Mouse (Mus musculus) intestine, embryonic 15.5 days (tissue): Measurements from ENCODE around the gene Ccdc171. TPM values are rescaled to one million over a fixed set of nuclear protein-coding genes. Genes with fewer than 3 reads are reported as not detected.
"Not testable (repeated sequence)": the region's sequence is repeated elsewhere in the genome, so short reads cannot be mapped to it uniquely, and the experiment has no call there.

Experiments used
- ATAC-seq: fragments of 200-750 bp; cut with Nextera tagmentation; 2 replicates; pipeline ENCODE4 v1.8.0; 2017; ENCODE audit warnings: moderate TSS enrichment, moderate library complexity
- H3K27ac ChIP-seq: fragments of 300-500 bp; sonication (generic); 2 replicates; pipeline ENCODE4 v1.5.1; 2015; ENCODE audit warnings: mild to moderate bottlenecking, inconsistent platforms
- H3K27me3 ChIP-seq: fragments of 300-500 bp; sonication (generic); replicated peaks from 2 replicates; pipeline ENCODE4 v1.6.1; 2015; ENCODE audit warnings: inconsistent platforms
- H3K36me3 ChIP-seq: fragments of 300-500 bp; sonication (generic); 2 replicates; pipeline ENCODE4 v1.6.1; 2015; ENCODE audit warnings: inconsistent platforms
- H3K4me1 ChIP-seq: fragments of 300-500 bp; sonication (generic); replicated peaks from 2 replicates; pipeline ENCODE4 v1.6.1; 2015; ENCODE audit warnings: inconsistent platforms
- H3K4me2 ChIP-seq: fragments of 300-500 bp; sonication (generic); replicated peaks from 2 replicates; pipeline ENCODE4 v1.6.1; 2015; ENCODE audit warnings: mild to moderate bottlenecking, inconsistent platforms
- H3K4me3 ChIP-seq: fragments of 300-500 bp; sonication (generic); replicated peaks from 2 replicates; pipeline ENCODE4 v1.5.1; 2015; ENCODE audit warnings: inconsistent platforms
- H3K9ac ChIP-seq: fragments of 300-500 bp; sonication (generic); 2 replicates; pipeline ENCODE4 v1.6.1; 2015; ENCODE audit warnings: inconsistent platforms
- H3K9me3 ChIP-seq: fragments of 300-500 bp; sonication (generic); 2 replicates; pipeline ENCODE4 v1.6.1; 2016; ENCODE audit warnings: inconsistent platforms
- WGBS: fragments of 180-500 bp; shearing (Covaris S2); methylation state at CpG from one replicate; pipeline ENCODE4 v1.1.7; 2015; 5-methylcytosine and 5-hydroxymethylcytosine counted together
- polyA plus RNA-seq: library from polyadenylated mRNA; unstranded; fragments of >200 nt; fragmentation: Nextera tagmentation; extraction: Ambion mirVana; gene quantifications from 2 replicates; pipeline ENCODE4 v1.2.1, GENCODE M21; 2015

The Ccdc171 gene
- polyA plus RNA-seq, 1 experiment from 2014 or later: 2.4 TPM

DNA sequence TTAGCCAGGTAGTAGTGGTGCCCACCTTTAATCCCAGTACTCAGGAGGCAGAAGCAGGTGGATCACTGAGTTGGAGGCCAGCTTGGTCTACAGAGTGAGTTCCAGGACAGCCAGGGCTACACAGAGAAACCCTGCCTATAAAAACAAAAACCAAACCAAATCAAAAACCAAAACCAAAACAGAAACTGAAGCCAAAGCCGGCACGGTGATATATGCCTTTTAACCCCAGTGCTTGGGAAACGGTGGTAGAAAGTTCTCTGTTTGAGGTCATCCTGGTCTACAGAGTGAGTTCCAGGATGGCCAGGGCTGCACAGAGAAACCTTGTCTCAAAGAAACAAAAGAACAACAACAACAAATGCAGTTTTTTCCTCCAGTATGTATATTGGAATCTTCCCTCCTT, 13.1 kb upstream of the Ccdc171 start:
- H3K27ac ChIP-seq: no peak overlapping the region
- H3K4me1 ChIP-seq: no peaks in the 10 kb centered on the region
- no peaks in the 10 kb centered on the region for H3K9me3 ChIP-seq
- no peak overlapping the region for H3K4me2 ChIP-seq
- no peaks in the 10 kb centered on the region for H3K36me3 ChIP-seq
- no peak overlapping the region for H3K4me3 ChIP-seq
- H3K27me3 ChIP-seq: no peaks in the 10 kb centered on the region
- H3K9ac ChIP-seq: no peak overlapping the region
- no peak for ATAC-seq
- 75% methylated on average over 3 of the region's 3 CpGs for WGBS

DNA sequence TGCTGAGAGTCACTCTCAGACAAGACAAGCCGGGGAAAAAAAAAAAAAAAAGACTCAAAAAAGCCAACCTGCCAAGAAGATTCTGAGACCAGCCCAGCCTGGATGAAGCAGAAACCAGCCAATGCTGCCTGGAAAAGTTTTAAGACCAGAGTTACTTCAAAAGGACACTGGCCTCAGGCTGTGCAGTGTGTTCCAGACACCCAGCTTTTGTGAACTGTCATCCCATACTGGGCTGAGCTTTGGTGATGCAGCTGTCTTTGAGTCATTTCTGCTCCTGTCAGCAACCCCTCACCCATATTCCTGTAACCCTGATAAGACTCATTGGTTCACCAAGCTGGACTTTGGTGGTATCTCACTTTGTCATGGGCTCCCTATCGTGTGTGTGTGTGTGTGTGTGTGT, 12.7 kb upstream of the Ccdc171 start:
- no peak overlapping the region for H3K4me2 ChIP-seq
- H3K27me3 ChIP-seq: no peaks in the 10 kb centered on the region
- no peaks in the 10 kb centered on the region for H3K4me1 ChIP-seq
- no peak overlapping the region for H3K4me3 ChIP-seq
- ATAC-seq: no peak
- WGBS: 59% methylated on average over 2 of the region's 2 CpGs
- H3K27ac ChIP-seq: no peak overlapping the region
- H3K9me3 ChIP-seq: no peaks in the 10 kb centered on the region
- H3K9ac ChIP-seq: no peak overlapping the region
- no peaks in the 10 kb centered on the region for H3K36me3 ChIP-seq

DNA sequence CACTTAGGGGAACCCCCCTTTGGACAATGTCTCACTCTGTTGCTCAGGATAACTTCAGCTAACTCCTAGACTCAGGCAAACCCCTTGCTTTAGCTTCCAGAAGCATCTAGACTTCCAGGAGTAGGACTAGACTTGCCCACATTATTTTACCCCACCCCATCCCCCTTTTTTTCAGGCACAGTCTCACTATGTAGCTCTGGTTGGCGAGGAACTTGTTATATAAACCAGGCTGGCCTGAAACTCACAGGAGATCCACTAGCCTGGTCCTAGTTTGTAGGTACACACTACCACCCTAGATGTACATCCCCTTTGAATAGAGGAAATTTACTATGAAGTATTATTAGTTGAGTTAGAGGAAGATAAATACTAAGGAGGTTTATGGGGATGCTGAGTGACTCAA, 11.2 kb upstream of the Ccdc171 start:
- Histone ChIP-seq H3K4me3 (no peak overlapping the region), H3K27me3 (no peaks in the 10 kb centered on the region), H3K9ac (no peak overlapping the region), H3K27ac (no peak overlapping the region), H3K4me2 (no peak overlapping the region), H3K4me1 (no peaks in the 10 kb centered on the region), H3K9me3 (no peaks in the 10 kb centered on the region), H3K36me3 (no peaks in the 10 kb centered on the region)
- ATAC-seq: no peak
- 95% methylated on average over 1 of the region's 1 CpGs for WGBS

DNA sequence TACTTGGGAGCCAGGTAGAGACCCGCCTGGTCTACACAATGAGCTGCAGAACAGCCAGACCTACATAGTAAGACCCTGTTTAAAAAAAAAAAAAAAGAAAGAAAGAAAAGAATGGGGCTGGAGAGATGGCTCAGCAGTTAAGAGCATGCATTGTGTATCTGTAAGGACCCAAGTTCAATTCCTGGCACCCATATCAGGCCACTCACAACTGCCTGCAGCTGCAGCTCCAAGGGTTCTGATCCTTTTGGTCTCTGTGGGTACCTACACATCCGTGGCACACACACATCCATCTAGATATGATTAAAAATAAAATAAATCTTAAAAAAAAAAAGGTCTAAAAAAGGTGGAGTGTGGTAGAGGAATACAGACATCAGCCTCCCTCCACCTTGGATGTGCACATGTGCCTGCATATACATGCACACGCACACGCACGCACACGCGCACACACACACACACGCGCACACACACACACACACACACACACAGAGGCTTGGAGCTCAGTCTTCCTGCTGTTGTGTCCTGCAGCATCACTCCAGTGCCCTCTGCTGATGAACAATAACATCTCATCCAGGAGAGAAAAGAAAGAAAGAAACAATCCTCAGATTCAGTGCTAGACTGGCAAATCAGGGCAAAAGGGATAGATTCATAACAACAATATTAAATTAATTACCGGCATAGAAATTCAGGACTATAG, 10.2 kb upstream of the Ccdc171 start:
- Histone ChIP-seq H3K9me3 (no peaks in the 10 kb centered on the region), H3K27ac (no peak overlapping the region), H3K36me3 (no peaks in the 10 kb centered on the region), H3K4me2 (no peak overlapping the region), H3K4me3 (no peak overlapping the region), H3K4me1 (no peaks in the 10 kb centered on the region), H3K9ac (no peak overlapping the region), H3K27me3 (no peaks in the 10 kb centered on the region)
- no peak for ATAC-seq
- 83% methylated on average over 10 of the region's 10 CpGs for WGBS

DNA sequence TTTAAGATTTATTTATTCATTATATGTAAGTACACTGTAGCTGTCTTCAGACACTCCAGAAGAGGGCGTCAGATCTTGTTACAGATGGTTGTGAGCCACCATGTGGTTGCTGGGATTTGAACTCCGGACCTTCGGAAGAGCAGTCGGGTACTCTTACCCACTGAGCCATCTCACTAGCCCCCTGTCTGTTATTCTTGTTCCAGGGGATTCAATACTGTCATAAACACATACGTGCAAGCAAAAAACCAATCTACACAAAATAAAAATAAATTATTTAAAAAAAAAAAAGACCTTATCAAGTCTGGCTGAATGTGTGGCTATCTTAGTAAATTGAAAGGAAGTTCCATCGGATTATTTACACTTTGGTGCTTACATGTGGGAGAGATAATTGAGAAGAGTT, 9.2 kb upstream of the Ccdc171 start:
- H3K9me3 ChIP-seq, H3K9ac ChIP-seq, ATAC-seq, H3K4me2 ChIP-seq, H3K36me3 ChIP-seq, H3K27me3 ChIP-seq, H3K4me1 ChIP-seq, H3K27ac ChIP-seq, H3K4me3 ChIP-seq: not testable (repeated sequence)
- 91% methylated on average over 5 of the region's 6 CpGs for WGBS

DNA sequence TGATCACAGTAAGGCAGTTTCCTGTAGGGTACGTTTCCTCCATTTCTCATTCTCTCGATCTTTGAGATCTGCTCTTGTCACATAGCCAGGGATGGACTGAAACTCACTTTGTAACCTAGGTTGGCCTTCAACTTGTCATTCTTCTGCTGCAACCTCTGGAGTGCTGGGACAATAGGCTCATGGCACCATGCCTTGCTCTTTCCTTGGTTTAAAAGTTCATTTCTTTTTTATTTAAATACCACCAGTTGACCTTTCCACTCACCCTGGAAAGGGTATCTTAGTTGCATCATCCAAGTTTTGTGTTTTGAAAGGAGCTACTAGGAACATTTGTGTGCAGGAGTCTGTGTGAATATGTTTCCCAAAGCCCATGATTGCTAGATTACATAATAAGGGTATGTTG, 6.2 kb upstream of the Ccdc171 start:
- no peak overlapping the region for H3K9ac ChIP-seq
- 83% methylated on average over 2 of the region's 2 CpGs for WGBS
- no peaks in the 10 kb centered on the region for H3K36me3 ChIP-seq
- H3K9me3 ChIP-seq: no peaks in the 10 kb centered on the region
- no peak overlapping the region for H3K4me3 ChIP-seq
- ATAC-seq: no peak
- no peak overlapping the region for H3K27ac ChIP-seq
- no peaks in the 10 kb centered on the region for H3K27me3 ChIP-seq
- H3K4me2 ChIP-seq: no peak overlapping the region
- H3K4me1 ChIP-seq: no peaks in the 10 kb centered on the region

DNA sequence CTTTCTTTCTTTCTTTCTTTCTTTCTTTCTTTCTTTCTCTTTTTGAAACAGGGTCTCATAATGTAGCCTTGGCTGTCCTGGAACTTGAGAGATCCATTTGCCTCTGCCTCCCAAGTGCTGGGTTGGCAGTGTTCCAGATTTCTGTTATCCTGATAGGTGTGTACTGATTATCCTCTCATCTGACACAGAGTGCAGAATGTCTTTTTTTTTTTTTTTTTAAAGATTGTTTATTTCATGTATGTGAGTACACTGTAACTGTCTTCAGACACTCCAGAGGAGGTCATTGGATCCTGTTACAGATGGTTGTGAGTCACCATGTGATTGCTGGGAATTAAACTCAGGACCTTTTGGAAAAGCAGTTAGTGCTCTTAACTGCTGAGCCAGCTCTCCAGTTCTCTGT, 5.5 kb upstream of the Ccdc171 start:
- Histone ChIP-seq H3K4me3 (no peak overlapping the region), H3K36me3 (no peaks in the 10 kb centered on the region), H3K27me3 (no peaks in the 10 kb centered on the region), H3K27ac (no peak overlapping the region), H3K9ac (no peak overlapping the region), H3K4me1 (peaks cover 3% of the 10 kb centered on the region; the same call in 1 of the 2 replicates), H3K4me2 (no peak overlapping the region), H3K9me3 (no peaks in the 10 kb centered on the region)
- no peak for ATAC-seq

DNA sequence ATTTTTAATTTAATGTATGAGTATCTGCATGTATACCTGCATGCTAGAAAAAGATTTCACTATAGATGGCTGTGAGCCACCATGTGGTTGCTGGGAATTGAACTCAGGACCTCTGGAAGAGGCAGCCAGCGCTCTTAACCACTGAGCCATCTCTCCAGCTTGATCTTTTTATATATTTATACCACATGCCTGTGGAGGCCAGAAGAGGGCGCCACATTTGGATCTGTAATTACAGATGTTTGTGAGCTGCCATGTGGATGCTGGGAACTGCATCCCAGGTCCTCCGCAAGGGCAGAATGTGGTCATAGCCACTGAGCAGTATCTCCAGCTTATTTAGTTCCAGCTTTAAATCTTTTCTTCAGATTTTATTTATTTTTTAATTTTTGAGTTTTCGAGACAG, 5.0 kb upstream of the Ccdc171 start:
- Histone ChIP-seq H3K4me3 (no peak overlapping the region), H3K27me3 (no peaks in the 10 kb centered on the region), H3K9me3 (no peaks in the 10 kb centered on the region), H3K4me2 (no peak overlapping the region), H3K27ac (no peak overlapping the region), H3K4me1 (peaks cover 3% of the 10 kb centered on the region; the same call in 1 of the 2 replicates), H3K36me3 (no peaks in the 10 kb centered on the region), H3K9ac (no peak overlapping the region)
- 78% methylated on average over 4 of the region's 4 CpGs for WGBS
- ATAC-seq: no peak

DNA sequence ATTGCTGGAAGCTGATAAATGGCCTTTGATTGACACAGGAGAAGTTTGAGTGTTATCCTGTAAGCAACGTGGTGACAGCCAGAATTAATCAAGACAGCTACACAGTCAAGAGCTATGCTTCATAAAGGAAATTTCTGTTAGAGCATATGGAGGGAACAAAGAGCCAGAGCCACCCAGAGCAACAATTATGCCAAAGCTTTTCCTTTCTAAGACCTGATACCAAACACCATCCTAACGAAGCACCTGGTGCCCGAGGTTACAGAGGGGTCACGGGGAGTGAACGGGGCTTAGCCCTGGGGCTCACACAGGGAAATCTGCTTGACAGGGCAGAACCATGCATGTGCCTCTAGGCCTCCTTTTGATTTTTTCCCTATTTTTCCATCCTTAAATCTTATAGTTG, 3.3 kb upstream of the Ccdc171 start:
- Histone ChIP-seq H3K4me1 (peaks cover 5% of the 10 kb centered on the region; the same call in 1 of the 2 replicates), H3K9me3 (no peaks in the 10 kb centered on the region), H3K4me2 (no peak overlapping the region), H3K9ac (no peak overlapping the region), H3K36me3 (no peaks in the 10 kb centered on the region), H3K27ac (no peak overlapping the region), H3K27me3 (no peaks in the 10 kb centered on the region), H3K4me3 (no peak overlapping the region)
- WGBS: 64% methylated on average over 5 of the region's 5 CpGs
- ATAC-seq: no peak

DNA sequence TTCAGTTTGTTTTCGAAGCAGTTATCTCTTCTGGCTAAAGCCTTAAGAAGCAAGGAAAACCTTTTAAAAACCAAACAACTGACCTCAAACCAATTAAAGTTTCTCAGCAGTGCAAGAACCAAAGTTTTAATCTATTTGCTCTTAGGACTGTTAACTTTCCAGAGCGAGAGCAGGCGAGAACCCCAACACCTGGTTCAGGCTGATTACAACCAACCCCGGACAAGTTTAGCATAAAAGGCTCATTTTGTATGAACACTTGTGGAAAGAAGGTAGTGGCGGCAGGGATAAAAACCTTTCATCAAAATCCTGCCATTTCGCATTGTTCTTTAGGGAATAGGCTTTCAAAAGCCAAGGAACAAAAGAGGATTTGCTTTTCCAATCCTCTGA, 896 bp upstream of the Ccdc171 start:
- ATAC-seq: no peak
- peak overlapping the region; percentile 63 for H3K4me3 ChIP-seq
- peak overlapping the region; percentile 83 for H3K4me2 ChIP-seq
- no peaks in the 10 kb centered on the region for H3K27me3 ChIP-seq
- 16% methylated on average over 6 of the region's 6 CpGs for WGBS
- H3K27ac ChIP-seq: peak overlapping the region; percentile 91; the same call in 1 of the 2 replicates
- peak overlapping the region; percentile 73 for H3K9ac ChIP-seq
- H3K4me1 ChIP-seq: peaks cover 5% of the 10 kb centered on the region; the same call in 1 of the 2 replicates
- no peaks in the 10 kb centered on the region for H3K9me3 ChIP-seq
- no peaks in the 10 kb centered on the region for H3K36me3 ChIP-seq

DNA sequence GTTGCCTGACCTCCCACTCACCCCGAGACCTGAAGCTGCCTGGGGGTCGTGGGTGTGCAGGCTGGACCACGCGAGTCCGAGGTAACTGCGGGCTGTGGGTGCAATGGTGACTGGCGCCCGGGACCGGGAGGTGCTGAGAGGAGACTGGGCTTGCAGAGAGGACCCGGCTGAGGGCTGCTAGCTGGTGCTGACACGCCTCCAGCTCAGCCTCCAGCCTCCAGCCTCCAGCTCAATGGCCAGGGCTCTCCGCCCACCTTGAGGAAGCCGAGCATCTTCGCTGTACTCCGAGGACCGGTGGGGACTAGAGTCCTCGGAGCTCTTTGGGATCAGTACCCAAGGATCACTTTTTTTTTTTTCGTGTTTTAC, 328 bp downstream of the Ccdc171 start:
- Histone ChIP-seq H3K9me3 (no peaks in the 10 kb centered on the region), H3K4me3 (peak overlapping the region; percentile 63), H3K27me3 (no peaks in the 10 kb centered on the region), H3K27ac (peak overlapping the region; percentile 72), H3K36me3 (no peaks in the 10 kb centered on the region), H3K9ac (peak overlapping the region; percentile 66), H3K4me2 (peak overlapping the region; percentile 83), H3K4me1 (peaks cover 5% of the 10 kb centered on the region; the same call in 1 of the 2 replicates)
- 0% methylated on average over 18 of the region's 18 CpGs for WGBS
- ATAC-seq: peak; percentile 80

DNA sequence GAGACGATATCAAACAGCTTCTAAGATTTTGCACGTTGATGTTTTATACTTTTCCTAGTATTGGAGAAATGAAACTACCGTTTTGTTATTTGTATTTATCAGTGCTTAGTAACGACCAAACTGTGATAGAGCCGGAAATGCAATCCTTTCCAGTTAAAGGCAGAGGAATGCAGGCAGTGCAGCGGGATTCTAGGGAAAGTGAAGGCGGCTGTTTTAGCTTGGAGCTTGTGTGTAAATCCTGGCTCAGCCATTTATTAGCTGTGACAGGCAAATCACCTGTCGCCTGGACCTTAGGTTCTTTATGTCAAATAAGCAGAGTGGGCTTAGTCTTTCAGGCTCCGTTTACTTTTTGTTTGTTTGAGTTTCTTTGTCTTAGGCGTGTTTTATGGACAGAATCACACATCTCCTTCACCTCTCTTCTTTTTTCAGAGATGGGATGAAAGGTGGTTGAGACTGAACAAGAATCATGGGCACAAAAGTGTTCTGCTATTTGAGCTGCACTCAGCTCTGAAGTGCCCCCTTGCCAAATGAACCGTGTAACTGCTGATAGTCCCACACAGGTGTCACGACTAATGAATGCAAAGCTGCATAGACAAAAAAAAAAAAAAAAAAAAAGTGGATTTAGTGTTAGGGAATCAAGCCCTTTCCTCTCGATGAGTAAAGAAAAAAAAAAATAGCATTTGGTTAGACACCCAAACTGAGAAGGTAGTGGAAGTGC, 1.1 kb downstream of the Ccdc171 start:
- Histone ChIP-seq H3K36me3 (no peaks in the 10 kb centered on the region), H3K4me3 (peak overlapping the region; percentile 63), H3K9me3 (no peaks in the 10 kb centered on the region), H3K27me3 (no peaks in the 10 kb centered on the region), H3K4me2 (peak overlapping the region; percentile 83), H3K27ac (no peak overlapping the region), H3K4me1 (peaks cover 5% of the 10 kb centered on the region; the same call in 1 of the 2 replicates), H3K9ac (no peak overlapping the region)
- no peak for ATAC-seq
- 13% methylated on average over 13 of the region's 13 CpGs for WGBS

DNA sequence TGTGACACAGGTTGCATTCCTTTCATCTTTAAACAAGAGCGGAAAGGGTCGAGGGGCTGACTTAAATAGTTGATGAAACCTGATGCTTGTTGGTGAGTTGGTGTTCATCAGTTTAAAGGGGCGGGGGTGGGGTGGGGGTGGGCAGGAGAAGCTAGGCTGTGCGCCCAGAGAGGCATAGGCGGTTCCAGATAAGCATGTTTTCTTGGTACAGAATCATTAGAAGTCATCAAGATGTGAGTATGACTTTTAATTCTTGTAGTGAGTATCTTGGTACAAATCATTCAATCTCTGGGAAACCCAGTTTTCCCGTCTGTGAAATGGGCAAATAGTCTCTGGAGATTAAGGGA, 1.6 kb downstream of the Ccdc171 start:
- Histone ChIP-seq H3K9me3 (no peaks in the 10 kb centered on the region), H3K36me3 (no peaks in the 10 kb centered on the region), H3K27ac (no peak overlapping the region), H3K27me3 (no peaks in the 10 kb centered on the region), H3K9ac (no peak overlapping the region), H3K4me2 (no peak overlapping the region), H3K4me1 (peaks cover 5% of the 10 kb centered on the region; the same call in 1 of the 2 replicates), H3K4me3 (no peak overlapping the region)
- 59% methylated on average over 6 of the region's 6 CpGs for WGBS
- ATAC-seq: no peak
